Mouse (Mus musculus) forebrain, embryonic 15.5 days (tissue): ENCODE data around the gene Sox13. TPM values are rescaled to one million over a fixed set of nuclear protein-coding genes. Genes with fewer than 3 reads are reported as not detected.

Source experiments
- ATAC-seq: fragments of 200-750 bp; cut with Nextera tagmentation; replicated peaks from 2 replicates; pipeline ENCODE4 v1.8.0; 2017; ENCODE audit warnings: mild to moderate bottlenecking, moderate TSS enrichment, moderate library complexity
- H3K27ac ChIP-seq: fragments of 300-500 bp; sonication (generic); replicated peaks from 2 replicates; pipeline ENCODE4 v1.5.1; 2015; ENCODE audit warnings: mild to moderate bottlenecking, inconsistent platforms
- H3K27me3 ChIP-seq: fragments of 300-500 bp; sonication (generic); 2 replicates; pipeline ENCODE4 v1.6.1; 2015; ENCODE audit warnings: inconsistent platforms
- H3K36me3 ChIP-seq: fragments of 300-500 bp; sonication (generic); 2 replicates; pipeline ENCODE4 v1.6.1; 2015; ENCODE audit warnings: mild to moderate bottlenecking, inconsistent platforms
- H3K4me1 ChIP-seq: fragments of 300-500 bp; sonication (generic); 2 replicates; pipeline ENCODE4 v1.6.1; 2015; ENCODE audit warnings: inconsistent platforms
- H3K4me2 ChIP-seq: fragments of 300-500 bp; sonication (generic); replicated peaks from 2 replicates; pipeline ENCODE4 v1.6.1; 2015; ENCODE audit warnings: mild to moderate bottlenecking, inconsistent platforms
- H3K4me3 ChIP-seq: fragments of 300-500 bp; sonication (generic); 2 replicates; pipeline ENCODE4 v1.5.1; 2015; ENCODE audit warnings: mild to moderate bottlenecking, inconsistent platforms
- H3K9ac ChIP-seq: fragments of 300-500 bp; sonication (generic); replicated peaks from 2 replicates; pipeline ENCODE4 v1.6.1; 2015; ENCODE audit warnings: mild to moderate bottlenecking, inconsistent platforms
- H3K9me3 ChIP-seq: fragments of 300-500 bp; sonication (generic); 2 replicates; pipeline ENCODE4 v1.6.1; 2016; ENCODE audit warnings: inconsistent platforms
- WGBS: fragments of 180-500 bp; shearing (Covaris S2); methylation state at CpG from one replicate; pipeline ENCODE4 v1.1.7; 2015; ENCODE audit warnings: mixed read lengths; 5-methylcytosine and 5-hydroxymethylcytosine counted together
- polyA plus RNA-seq: library from polyadenylated mRNA; unstranded; fragments of >200 nt; fragmentation: Nextera tagmentation; extraction: Ambion mirVana; gene quantifications from 2 replicates; pipeline ENCODE4 v1.2.1, GENCODE M21; 2015

Sox13 gene
- polyA plus RNA-seq: 4.6 and 5.1 TPM in 2 replicates

DNA sequence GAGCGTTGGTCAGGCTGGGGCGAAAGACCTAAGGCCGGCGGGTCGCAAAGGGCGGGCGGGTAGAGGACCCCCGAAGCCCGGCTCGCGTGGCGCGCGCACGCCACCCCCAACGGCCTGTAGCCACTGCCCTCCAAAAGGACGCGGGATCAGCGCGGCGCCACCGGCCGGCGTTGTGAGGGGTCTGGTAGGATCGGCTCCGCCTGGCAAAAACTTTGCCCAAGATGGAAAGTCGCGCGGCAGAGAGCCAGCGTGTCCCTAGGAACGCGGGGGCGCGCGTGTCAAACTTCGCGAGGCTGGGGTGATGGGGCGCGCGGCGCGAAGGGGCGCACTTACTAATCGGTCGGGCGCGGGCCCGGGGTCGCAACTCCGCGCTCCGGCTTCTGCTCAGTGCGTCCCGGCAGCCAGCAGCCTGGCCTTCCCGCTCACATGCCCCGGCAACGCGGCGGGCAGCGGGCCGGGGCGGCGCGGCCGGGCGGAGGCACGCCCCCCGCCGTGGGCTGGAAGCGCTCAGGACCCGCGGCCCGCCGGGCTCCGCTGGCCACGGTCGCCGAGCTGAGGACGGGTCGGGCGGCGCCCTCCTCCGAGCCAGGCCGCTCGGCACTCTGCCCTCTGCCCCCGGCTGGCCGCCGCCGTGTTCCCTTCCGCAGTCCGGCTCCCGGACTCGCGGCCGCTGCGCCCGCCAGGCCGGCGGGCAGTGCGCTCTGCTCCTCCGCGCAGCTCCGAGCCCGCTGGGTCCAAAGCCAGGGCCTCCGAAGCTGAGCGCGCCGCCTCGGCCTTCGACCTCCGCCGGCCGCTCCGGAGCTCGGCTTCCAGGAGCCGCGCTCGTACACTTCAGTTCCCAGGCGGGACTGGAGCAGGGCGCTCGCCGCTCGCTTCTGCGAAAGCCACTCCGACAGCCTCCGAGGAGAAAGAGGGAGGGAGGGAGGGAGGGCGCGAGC lies at the start of gene Sox13:
TSS of gene Sox13 (minus strand) at position 835 of the 938 bp plus-strand sequence.
- Histone ChIP-seq H3K4me2 (peak within 1 kb of the TSS; percentile 100), H3K27ac (peak within 1 kb of the TSS; percentile 83), H3K4me3 (peak within 1 kb of the TSS; percentile 80), H3K9me3 (no peaks in the 10 kb centered on the region), H3K4me1 (peaks cover 17% of the 10 kb centered on the region), H3K9ac (peak within 1 kb of the TSS; percentile 73), H3K27me3 (no peaks in the 10 kb centered on the region), H3K36me3 (no peaks in the 10 kb centered on the region)
- WGBS: under 1% methylated on average over 107 of the region's 128 CpGs
- ATAC-seq: peak; percentile 73

DNA sequence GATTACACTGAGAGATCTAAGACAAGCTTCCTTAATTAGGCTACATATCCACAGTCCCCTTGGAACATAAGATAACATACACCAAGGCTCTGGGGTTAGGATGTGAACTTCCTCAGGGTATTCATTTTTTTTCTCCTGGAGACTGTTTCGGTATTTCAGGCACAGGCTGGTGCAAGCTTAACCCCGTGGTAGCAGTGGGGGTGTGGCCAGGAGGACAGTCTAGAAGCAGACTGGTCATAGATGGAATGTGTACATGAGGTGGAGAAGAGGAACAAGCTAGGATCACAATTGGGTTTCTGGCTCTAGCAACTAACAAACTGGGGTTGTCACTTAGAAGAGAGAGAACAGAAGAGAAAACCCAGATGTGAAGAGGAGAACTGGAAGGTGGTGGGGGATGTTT lies 47.4 kb upstream of the Sox13 start:
- Histone ChIP-seq H3K36me3 (no peaks in the 10 kb centered on the region), H3K9ac (no peak overlapping the region), H3K4me3 (no peak overlapping the region), H3K9me3 (no peaks in the 10 kb centered on the region), H3K27ac (no peak overlapping the region), H3K27me3 (no peaks in the 10 kb centered on the region), H3K4me1 (no peaks in the 10 kb centered on the region), H3K4me2 (no peak overlapping the region)
- WGBS: 61% methylated on average over 2 of the region's 2 CpGs
- ATAC-seq: no peak

DNA sequence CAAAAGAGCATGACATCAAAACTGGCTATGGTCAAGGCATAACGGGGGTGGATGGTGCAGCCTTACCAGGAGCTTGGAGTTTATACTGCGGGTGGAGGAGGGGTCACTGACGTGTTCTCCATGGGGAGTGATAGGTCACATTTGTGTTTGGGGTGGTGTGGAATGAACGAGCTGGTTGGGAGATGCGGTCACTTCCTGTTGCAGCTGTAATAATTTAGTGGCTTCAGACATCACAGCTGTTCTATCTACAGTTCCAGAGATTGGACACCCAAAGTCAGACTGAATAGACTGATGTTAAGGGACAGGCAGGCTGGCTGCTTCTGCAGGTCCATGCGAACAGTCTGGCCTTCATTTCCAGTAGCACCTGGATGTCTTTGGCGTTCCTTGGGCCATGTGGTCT lies 46.9 kb upstream of the Sox13 start:
- H3K27me3 ChIP-seq: no peaks in the 10 kb centered on the region
- WGBS: 76% methylated on average over 7 of the region's 7 CpGs
- no peaks in the 10 kb centered on the region for H3K9me3 ChIP-seq
- no peaks in the 10 kb centered on the region for H3K36me3 ChIP-seq
- H3K4me1 ChIP-seq: no peaks in the 10 kb centered on the region
- ATAC-seq: no peak
- no peak overlapping the region for H3K4me3 ChIP-seq
- no peak overlapping the region for H3K9ac ChIP-seq
- no peak overlapping the region for H3K27ac ChIP-seq
- H3K4me2 ChIP-seq: no peak overlapping the region

DNA sequence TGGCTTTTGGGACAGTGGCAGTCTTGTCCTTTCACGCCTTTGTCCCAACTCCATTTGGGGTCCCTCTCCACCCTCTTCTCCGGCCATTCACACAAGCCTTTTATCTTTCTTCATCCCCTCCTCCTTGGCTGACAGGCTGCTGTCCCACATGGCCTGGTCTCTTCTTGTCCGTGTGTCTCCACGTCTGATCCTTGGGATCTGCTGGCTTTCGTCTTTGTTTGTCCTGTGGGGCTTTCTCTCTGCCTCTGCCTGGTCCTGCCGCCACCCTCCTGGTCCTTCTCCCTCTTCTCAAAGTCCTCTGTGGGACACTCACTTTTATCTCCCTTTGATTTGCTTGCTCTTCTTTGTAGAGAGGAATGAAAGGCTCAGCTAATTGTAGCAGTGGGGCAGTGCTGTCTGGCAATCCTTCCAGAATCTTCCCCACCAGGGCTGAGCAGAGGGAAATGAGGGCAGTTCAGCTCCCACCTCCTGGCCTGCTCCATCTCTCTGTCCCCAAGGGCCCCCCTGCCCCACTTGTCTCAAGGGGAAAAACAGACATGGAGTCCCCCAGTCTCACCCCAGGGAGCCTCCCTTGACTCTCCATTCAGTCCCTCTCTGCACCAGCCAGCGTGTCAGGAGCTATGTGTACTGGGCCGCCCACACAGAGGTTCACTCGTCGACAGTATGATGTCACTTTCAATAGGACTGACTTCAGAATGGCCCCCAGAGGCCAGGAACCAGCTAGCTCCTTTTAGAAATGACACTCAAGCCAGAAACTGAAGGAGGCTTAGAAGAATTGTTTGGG lies 46.3 kb upstream of the Sox13 start:
- no peak overlapping the region for H3K27ac ChIP-seq
- H3K27me3 ChIP-seq: no peaks in the 10 kb centered on the region
- H3K4me2 ChIP-seq: no peak overlapping the region
- no peak overlapping the region for H3K9ac ChIP-seq
- H3K9me3 ChIP-seq: no peaks in the 10 kb centered on the region
- 25% methylated on average over 10 of the region's 10 CpGs for WGBS
- H3K36me3 ChIP-seq: no peaks in the 10 kb centered on the region
- no peak for ATAC-seq
- no peaks in the 10 kb centered on the region for H3K4me1 ChIP-seq
- H3K4me3 ChIP-seq: no peak overlapping the region

DNA sequence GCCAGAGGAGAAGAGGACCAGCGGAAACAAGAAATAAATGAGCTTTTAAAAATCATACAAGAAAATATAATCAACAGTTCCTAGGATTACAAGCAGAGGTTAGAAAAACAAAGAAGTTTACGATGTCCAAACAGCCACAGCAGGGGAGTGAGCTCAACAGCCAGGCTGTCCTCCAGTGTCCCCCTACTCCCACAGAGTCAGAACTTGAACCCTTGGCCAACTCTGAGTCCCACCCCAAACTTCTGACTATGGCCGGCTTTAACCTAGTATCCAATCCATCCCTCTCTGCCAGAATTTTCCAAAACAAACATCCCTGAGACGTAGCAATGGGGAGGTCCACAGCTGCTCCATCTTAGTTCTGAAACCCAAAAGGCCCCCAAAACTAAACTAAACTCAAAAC lies 45.0 kb upstream of the Sox13 start:
- H3K27me3 ChIP-seq: no peaks in the 10 kb centered on the region
- no peak overlapping the region for H3K9ac ChIP-seq
- no peak overlapping the region for H3K27ac ChIP-seq
- H3K36me3 ChIP-seq: no peaks in the 10 kb centered on the region
- no peak overlapping the region for H3K4me2 ChIP-seq
- WGBS: 79% methylated on average over 4 of the region's 4 CpGs
- no peak overlapping the region for H3K4me3 ChIP-seq
- H3K4me1 ChIP-seq: no peaks in the 10 kb centered on the region
- no peaks in the 10 kb centered on the region for H3K9me3 ChIP-seq
- no peak for ATAC-seq

DNA sequence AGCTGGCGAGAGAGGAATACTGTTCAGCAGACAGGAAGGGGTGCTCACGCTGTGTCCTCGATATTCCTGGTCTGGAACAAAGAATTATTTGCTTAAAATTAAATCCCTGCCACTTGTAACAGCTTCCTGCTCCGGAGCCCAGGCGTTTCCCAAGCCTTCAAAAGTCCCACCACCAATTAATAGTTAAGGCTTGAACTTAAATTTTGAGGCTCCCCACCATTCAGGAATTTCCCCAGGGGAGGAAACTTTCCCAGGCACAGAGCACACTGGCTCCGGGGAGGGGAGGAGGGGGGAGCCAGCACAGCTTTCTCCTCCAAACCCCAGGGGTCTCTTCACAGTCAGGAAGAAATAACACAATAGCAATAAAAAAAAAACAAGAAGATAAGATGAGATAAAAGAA lies 44.6 kb upstream of the Sox13 start:
- no peak overlapping the region for H3K4me3 ChIP-seq
- no peak overlapping the region for H3K4me2 ChIP-seq
- no peak overlapping the region for H3K27ac ChIP-seq
- ATAC-seq: no peak
- no peaks in the 10 kb centered on the region for H3K4me1 ChIP-seq
- no peaks in the 10 kb centered on the region for H3K27me3 ChIP-seq
- 33% methylated on average over 6 of the region's 6 CpGs for WGBS
- H3K9me3 ChIP-seq: no peaks in the 10 kb centered on the region
- no peaks in the 10 kb centered on the region for H3K36me3 ChIP-seq
- no peak overlapping the region for H3K9ac ChIP-seq

DNA sequence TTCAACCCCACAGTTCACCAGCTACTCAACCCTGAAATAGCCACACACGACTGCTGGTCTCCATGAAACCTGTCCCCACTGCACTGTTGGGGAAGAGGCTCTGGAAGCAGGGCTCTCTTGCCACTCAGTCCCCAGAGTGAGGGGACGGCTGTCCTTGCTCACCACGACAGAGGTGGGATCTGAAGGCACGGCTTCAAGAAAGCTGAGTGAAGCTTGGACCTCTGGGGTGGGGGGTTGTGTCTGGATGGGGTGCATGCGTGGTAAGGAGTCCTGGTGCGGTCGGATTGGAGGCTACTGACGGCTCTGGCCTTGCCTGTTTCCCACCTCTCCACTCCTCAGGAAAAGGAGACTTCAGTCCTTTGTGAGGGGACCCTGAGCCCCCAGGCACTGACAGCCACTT lies 43.7 kb upstream of the Sox13 start:
- no peak overlapping the region for H3K4me3 ChIP-seq
- no peaks in the 10 kb centered on the region for H3K27me3 ChIP-seq
- no peak overlapping the region for H3K4me2 ChIP-seq
- no peaks in the 10 kb centered on the region for H3K36me3 ChIP-seq
- 74% methylated on average over 8 of the region's 8 CpGs for WGBS
- no peak overlapping the region for H3K27ac ChIP-seq
- no peak for ATAC-seq
- no peaks in the 10 kb centered on the region for H3K9me3 ChIP-seq
- no peaks in the 10 kb centered on the region for H3K4me1 ChIP-seq
- no peak overlapping the region for H3K9ac ChIP-seq

DNA sequence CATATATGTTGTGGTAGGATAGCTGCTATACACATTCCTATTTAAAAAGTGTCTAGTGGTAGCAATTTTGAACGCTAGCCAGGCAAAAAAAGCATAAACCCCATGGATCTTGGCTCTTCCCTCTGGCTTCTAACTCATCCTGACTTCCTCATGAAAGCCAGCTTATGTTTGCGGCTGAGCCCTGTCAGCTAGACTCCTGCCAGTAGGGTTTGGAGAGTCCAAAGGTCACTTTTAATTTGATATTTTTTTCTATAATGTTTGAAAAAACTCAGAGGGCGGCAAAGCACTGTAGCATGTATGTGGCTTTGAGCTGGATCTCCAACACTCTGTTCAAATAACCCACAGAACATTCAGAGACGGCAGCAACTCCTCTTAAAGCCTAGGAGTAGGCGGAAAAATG lies 39.0 kb upstream of the Sox13 start:
- no peak for ATAC-seq
- no peak overlapping the region for H3K4me3 ChIP-seq
- no peaks in the 10 kb centered on the region for H3K36me3 ChIP-seq
- WGBS: 89% methylated on average over 5 of the region's 5 CpGs
- no peaks in the 10 kb centered on the region for H3K27me3 ChIP-seq
- no peak overlapping the region for H3K4me2 ChIP-seq
- no peaks in the 10 kb centered on the region for H3K4me1 ChIP-seq
- no peaks in the 10 kb centered on the region for H3K9me3 ChIP-seq
- no peak overlapping the region for H3K9ac ChIP-seq
- H3K27ac ChIP-seq: no peak overlapping the region

DNA sequence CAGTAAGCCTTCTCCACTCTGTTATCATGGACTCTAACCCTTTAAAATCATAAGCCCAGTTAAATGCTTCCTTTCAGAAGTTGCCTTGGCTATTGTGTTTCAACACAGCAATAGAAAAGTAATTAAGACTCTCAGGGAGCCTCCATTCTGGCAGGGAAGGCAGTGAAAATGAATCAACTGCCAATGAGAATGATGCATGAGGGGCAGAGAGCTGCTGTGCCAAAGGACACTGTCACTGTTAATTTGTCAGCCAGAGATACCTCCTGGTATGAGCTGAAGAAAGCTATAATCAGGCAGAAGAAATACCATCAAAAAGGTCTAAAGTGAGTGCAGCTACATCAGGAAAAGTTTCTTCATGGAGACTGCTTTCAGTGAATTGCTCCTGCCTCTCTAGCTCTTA lies 36.8 kb upstream of the Sox13 start:
- H3K4me1 ChIP-seq: no peaks in the 10 kb centered on the region
- no peak overlapping the region for H3K9ac ChIP-seq
- no peak overlapping the region for H3K4me3 ChIP-seq
- no peaks in the 10 kb centered on the region for H3K27me3 ChIP-seq
- no peaks in the 10 kb centered on the region for H3K36me3 ChIP-seq
- ATAC-seq: no peak
- H3K4me2 ChIP-seq: no peak overlapping the region
- no peaks in the 10 kb centered on the region for H3K9me3 ChIP-seq
- H3K27ac ChIP-seq: no peak overlapping the region

DNA sequence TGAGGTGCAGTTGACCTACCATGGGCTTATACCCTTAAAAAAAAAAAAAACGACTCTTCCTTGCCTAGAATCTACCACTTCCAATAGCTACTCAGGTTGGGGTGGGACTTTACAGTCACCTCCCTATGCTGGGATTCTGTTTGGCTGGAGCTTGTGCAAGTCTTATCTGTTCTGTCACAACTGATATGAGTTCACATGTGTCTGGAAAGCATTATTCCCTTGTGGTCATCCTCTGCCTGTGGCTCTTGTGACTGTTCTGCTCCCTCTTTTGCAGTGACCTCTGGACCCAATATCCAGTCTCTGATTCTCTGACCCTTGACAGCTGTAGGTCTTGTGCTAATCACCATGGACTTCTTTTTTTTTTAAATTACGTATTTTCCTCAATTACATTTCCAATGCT lies 31.9 kb upstream of the Sox13 start:
- H3K36me3 ChIP-seq: no peaks in the 10 kb centered on the region
- H3K9ac ChIP-seq: no peak overlapping the region
- no peaks in the 10 kb centered on the region for H3K9me3 ChIP-seq
- H3K4me3 ChIP-seq: no peak overlapping the region
- no peak overlapping the region for H3K4me2 ChIP-seq
- H3K27me3 ChIP-seq: no peaks in the 10 kb centered on the region
- H3K27ac ChIP-seq: no peak overlapping the region
- H3K4me1 ChIP-seq: no peaks in the 10 kb centered on the region
- no peak for ATAC-seq
- WGBS: 81% methylated on average over 2 of the region's 2 CpGs

DNA sequence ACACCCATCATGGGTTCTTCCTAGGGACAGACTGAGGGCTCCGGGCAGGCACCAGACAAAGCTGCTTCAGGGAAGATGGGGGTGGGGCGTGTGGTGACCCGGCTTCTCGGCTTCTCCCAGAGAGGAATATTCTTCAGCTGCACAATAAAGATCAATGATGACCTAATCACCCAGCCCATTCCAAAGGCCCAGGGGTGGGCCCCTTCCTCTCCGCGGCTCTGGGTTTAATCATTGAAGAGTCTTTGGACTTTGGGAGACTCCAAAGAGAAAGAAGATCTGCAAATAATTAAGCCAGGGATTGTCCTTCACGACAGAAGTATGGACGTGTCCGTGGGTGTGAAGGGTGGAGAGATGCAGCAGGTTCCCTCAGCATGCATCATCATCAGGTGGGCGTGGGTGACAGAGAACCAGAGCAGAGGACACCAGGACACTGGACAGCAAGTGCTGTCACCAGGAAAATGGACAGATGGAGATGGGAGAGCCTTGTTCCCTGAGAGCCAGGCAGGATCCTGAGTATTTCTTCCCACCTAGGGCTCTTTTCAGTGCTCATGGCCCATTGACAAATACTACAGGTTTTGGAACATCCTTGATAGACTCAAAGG lies 28.5 kb upstream of the Sox13 start:
- no peak overlapping the region for H3K4me3 ChIP-seq
- ATAC-seq: no peak
- H3K9ac ChIP-seq: no peak overlapping the region
- no peak overlapping the region for H3K4me2 ChIP-seq
- no peaks in the 10 kb centered on the region for H3K36me3 ChIP-seq
- H3K27me3 ChIP-seq: no peaks in the 10 kb centered on the region
- 53% methylated on average over 10 of the region's 10 CpGs for WGBS
- H3K27ac ChIP-seq: no peak overlapping the region
- peaks cover 8% of the 10 kb centered on the region for H3K4me1 ChIP-seq
- H3K9me3 ChIP-seq: no peaks in the 10 kb centered on the region

DNA sequence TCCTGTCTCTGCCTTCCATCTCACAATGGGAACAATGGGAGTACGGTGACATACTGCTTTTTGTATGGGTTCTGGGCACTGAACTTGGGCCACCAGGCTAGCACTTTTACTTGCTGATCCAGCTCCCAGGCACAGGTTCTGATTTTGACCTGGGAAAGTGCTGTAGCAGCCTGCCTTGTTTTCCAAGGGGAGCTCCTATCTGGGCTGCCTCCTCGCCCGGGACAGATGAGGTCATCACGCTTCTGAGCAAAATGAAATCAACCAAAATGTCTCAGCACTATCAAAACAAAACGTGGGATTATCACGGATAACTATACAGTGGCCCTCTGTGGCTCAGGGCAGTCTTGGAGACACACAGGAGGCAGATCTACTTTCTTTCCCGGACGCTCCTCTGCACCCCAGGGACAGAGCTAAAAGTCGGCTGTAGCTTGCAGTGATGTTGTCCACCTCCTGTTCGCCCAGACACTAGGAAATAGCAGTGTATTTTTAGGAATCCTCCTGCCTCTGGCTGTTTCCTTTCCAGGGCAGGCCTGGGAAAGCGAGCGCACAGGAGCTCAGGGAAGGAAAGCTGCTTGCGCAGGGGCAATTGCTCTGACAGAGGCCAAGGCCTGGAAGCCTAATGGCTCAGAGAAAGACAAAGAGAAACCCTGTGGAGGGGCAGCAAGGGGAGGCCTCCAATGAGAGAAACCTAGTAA lies 27.8 kb upstream of the Sox13 start:
- H3K9me3 ChIP-seq: no peaks in the 10 kb centered on the region
- H3K4me1 ChIP-seq: peaks cover 8% of the 10 kb centered on the region
- H3K4me3 ChIP-seq: no peak overlapping the region
- H3K4me2 ChIP-seq: no peak overlapping the region
- no peak overlapping the region for H3K27ac ChIP-seq
- no peak overlapping the region for H3K9ac ChIP-seq
- no peaks in the 10 kb centered on the region for H3K36me3 ChIP-seq
- 62% methylated on average over 13 of the region's 13 CpGs for WGBS
- H3K27me3 ChIP-seq: no peaks in the 10 kb centered on the region
- ATAC-seq: no peak
